Mouse (Mus musculus): ENCODE data around the gene Ifi27.

DNA sequence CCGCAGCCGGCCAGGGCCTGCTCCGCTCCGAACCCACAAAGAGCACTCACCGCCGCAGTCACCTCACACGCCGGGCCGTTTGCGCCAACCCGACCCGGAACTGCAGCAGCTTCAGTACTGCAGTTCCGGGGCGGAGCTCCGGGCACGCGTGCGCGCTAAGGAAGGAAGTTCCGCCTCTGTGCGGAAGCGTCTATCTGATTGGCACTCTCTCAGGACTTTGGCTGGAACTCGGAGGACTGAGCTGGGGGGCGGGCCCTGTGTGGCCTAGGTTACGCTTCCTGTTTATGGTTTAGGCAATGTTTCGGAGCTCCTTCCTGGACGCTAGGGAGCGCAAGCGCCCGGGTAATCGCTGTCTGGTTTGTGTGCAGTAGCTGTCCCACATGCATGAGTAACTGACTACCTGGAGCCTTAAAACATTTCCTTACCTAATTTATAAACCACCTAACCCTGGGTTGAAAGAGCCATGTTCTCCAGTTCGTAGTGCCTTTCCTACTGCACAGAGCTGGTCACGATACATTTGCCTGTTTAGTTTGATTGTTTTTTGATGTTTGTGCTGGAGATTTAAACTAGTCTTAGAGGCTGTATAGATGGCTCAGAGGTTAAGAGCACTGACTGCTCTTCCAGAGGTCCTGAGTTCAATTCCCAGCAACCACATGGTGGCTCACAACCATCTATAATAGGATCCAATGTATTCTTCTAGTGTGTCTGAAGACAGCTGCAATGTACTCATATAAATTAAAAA, 8.1 kb upstream of the Ifi27 start, which contains the start of gene Ddx24:
- TF ChIP-seq CTCF (IDR thresholded peaks at IDR 0.05; ENCODE audit: low read depth) (peak; percentile 95), EP300 (IDR thresholded peaks at IDR 0.05; ENCODE audit: low read depth) (peak; percentile 64; the same call in 1 of the 2 replicates)
